Mouse (Mus musculus) heart, adult 9 months (tissue): ENCODE measurements around the gene Spop.

Experiments
- DNase-seq, 2 experiments: peaks; one replicate each; pipeline ENCODE4 v3.0.0; 2022; ENCODE audit warnings: low spot score in 2 of 2

Spop gene

DNA sequence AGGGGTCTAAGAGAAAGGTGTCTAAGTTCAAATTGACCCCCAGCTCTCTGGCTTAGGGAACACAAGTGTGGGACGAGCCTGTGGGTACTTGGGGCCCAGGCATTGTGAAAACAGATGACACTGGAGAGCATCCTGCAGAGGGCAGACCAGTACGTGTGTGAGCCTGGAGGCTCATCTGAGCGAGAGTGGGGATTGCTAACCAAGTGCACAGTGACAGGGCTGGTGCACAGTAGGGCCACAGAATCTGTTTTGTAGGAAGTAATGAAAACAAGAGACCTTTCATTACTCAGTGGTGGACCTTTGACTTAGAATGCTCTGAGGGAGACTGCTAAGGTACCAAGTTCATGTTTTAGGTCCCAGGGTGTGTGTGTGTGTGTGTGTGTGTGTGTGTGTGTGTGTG lies 106.1 kb downstream of the Spop start:
- DNase-seq, result no peak

DNA sequence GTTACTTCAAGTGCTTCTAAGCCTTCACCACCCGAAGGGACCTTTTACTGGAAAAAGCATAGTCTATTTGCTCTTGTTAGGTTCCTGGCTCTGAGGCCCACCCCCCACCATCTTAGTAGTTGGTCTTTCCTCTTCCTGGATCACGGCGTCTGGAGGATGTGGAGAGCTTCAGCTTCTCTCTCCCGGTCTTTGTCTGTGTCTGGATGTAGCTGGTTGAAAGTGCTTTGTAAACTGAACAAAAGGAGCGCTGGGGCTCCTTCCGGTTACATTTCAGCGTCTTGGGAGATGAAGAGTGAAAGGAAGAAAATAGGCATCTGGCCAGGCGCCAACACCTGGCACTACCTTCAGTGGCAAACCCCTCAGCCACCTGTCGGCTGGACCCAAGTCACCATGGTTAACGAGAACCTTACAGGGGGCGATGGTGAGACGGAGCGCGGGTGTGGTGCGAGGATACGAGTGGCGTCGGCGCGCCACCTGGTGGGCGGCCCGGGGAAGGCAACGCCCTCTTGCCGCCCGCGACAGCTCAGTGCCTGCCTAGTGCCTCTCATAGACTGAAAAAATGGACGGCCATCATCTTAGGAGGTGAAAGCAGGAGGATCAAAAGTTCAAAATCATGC lies 106.7 kb downstream of the Spop start:
- DNase-seq, result peak; percentile 67 to 80

DNA sequence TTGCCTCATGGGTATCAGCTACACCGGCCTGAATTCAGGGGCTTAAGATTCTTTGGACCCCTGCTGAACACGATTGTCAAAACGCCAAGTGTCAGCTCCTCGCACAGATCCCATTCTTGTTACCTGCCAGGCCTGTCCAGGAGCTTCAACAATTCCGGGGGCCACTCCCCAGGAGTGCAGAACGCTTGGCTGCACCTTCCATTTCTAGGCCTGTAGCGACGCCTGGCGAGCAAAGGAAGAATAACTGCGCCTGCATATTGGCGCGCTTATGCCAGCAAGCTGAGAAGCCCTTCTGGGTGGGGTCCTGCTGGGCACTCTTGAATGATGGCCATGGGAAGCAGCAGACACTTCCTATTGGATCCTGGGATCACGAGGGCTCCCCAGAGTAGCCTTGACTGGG lies 107.7 kb downstream of the Spop start:
- DNase-seq, result peak; percentile 46 to 74

DNA sequence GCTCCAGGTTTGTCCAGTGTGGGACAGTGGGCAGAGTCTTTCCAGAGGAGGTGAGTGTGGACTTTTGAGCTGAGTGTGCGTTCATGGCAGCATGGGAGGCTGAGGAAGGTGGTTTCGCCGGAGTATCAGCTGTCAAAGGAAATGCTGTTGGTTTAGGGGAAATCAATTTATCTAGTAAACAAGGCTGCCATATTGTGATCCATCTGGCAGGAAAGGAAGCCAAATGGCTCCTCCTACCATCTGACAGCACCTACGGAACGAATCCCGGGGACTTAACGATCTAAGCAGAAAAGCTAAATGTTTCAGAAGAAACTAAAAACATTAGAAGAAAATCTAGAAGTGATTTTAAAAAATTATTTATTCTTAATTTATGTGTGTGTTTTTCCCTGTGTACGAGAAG lies 113.4 kb downstream of the Spop start:
- no peak for DNase-seq

DNA sequence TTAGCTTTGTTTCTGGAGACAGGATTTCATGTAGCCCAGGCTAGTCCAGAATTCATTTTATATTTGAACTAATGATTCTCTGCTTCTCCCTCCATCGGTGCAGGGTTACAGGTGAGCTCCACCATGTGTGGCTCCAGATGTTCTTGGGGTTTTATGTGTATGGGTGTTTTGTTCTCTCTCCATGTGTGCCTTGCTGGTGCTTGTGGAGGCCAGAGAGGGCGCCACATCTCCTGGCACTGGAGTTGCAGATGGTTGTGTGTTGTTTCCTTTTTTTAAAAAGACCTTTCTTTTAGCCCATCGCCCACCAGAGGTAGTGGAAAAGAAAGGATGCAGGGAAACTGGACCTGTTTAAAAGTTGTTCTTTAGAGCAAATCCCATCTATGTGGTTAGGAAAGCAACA lies 114.4 kb downstream of the Spop start:
- no peak for DNase-seq

DNA sequence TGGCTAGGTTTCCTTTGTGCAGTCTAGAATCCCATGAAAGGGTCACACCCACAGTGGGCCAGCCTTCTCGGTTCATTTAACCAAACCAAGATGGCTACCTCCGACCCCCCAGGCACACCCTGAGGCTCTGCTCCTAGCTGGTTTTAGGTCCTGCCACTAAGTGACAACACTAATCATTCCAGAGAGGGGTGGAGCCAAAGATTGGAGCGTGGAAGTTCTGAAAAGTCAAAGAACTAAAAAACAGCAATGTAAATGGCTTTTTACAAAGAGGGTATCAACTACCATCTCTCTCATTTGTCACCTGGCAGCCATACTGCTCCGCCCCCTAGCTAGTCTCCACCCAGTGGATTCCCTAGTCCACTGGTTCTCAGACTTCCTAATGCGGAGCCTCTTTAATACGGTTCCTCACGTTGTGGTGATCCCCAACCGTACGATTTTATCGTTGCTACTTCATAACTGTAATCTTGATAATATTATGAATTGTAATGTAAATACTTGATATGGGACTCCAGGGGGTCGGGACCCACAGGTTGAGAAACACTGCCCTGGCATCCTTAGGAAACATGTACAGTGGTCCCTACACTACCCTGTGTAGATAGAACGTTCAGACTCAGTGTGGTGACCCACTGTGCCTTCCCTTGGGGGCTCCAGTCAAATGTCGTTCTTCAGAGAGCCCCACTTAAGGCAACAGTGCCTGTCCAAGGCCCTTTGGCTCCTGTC lies 118.6 kb downstream of the Spop start:
- no peak for DNase-seq

DNA sequence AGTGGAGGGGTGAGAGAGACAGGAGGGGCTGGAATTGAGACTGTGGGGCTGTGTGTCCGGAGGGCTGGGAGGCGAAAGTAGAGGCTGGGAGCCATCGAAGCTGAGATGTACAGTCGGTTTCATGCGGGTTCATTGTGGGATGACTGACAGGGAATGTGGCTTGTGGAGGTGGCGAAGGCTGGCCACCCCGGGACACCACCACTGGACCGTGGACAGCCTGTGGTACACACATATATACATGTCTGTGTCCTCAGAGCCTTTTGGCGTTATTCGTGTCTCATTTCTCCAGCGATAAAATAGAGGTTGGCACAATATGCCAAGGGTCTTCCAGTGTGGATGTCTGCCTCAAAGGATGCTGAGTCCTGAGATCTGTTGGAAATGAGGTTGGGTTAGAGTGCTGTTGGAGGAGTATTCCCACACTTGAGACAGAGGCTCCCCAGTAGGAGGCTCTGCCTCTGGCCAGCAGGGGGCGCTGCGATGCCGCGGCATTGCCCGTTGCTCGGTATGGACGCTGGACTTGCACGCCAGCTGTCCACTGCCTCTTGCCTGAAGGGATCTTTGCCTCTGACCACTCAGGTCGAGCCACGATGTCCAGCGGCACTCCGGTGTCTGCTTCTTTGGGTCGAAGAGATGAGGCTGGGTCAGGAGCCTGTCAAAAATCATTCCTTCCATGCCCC lies 119.7 kb downstream of the Spop start:
- peak; percentile 63 to 83 for DNase-seq

DNA sequence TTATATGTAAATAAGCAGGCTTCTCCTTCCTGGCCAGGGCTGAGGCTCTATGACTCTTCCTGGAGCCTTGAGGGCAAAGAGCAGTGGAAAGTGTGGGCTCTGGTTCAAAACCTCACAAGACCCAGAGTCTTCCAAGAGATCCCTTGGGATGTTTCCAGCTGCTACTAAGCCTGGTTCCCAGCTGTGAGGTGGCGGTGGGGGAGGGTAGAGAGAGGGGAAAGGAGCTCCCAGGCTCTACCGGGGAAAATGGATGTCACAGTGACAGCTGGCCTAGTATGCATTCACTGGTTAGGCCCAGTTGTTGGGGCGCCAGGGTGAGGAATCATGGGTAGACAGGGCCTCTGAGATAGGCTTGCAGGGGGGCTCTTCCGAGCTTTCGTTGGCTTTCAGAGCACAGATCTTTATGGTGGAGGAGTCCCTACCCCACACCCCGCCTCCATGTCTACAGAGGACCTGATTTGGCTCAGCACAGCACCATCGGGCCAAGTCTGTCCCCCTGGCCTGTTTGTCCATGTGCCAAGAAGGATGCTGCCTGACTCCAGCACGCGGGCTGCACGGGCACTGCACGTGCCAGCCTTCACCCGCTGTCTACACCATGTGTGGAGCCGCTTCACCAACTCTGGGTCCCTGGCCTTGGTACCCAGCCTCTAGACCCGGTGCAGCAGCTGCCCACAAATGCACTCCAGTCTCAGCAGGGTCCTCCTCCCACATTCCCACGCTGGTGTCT lies 124.7 kb downstream of the Spop start:
- DNase-seq, result peak in 1 of 2 experiments; percentile 15

DNA sequence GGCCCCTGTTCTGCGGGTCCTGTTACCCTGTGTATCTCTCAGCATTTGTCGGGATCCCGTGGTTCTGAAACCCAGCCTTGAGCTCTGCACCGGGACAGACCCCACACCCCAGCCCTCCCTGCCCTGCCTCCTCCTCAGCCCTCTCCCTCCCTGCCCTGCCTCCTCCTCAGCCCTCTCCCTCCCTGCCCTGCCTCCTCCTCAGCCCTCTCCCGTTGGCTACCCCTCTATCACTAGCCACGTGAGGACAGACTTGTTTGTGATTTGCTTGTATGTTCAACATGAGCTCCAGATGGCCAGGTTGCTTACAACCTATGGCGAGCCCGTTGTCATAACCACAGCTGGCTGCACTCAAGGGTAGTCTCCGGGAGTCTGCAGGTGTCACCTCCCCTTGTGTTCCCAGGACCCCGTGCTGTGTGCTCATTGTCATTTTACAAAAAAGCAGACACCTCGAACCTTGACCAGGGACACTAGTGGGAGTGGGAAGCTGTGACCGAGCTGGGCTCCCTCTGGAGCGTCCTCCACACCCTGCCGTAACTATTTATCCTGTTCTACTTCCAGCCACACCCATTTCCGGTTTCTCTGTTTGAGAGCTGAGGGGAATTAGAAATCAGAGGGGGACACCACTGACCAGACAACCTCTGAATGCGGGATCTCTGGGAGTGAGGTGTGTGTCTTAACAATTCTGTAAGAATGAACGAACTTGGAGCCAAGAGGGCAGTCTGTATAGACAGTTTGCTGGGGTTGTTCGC lies 126.9 kb downstream of the Spop start:
- no peak for DNase-seq
